Mouse (Mus musculus): ENCODE data around the gene Cstad. TPM values are rescaled to one million over a fixed set of nuclear protein-coding genes. Genes with fewer than 3 reads are reported as not detected.

Gene Cstad
- polyA plus RNA-seq, 1 experiment from 2014 or later: 2.1 TPM

GRCm38 (mm10) chr2:30578006-30578405 lies 16.8 kb upstream of the Cstad start:
- Histone ChIP-seq H3K9me3 (replicated peaks; ENCODE audit: low read length) (no peaks in the 10 kb centered on the region), H3K4me2 (ENCODE audit: low read length) (no peak overlapping the region), H3K27me3 (ENCODE audit: insufficient read depth, low read length) (no peaks in the 10 kb centered on the region), H3K4me3 (replicated peaks; ENCODE audit: low read depth, low read length) (no peak overlapping the region), H3K27ac (no peak overlapping the region), H3K4me1 (replicated peaks; ENCODE audit: insufficient read depth, low read length) (no peaks in the 10 kb centered on the region), H3K36me3 (ENCODE audit: insufficient read depth, low read length) (no peaks in the 10 kb centered on the region), H3K9ac (ENCODE audit: low read depth, low read length) (no peak overlapping the region)
- DNase-seq (ENCODE audit: low spot score) (no peak), ATAC-seq (replicated peaks; ENCODE audit: low FRiP score, low read depth) (no peak)
- no peak for TF ChIP-seq CTCF (IDR thresholded peaks at IDR 0.05; ENCODE audit: low read depth)
- 33% methylated on average over 2 of the region's 2 CpGs for WGBS

DNA sequence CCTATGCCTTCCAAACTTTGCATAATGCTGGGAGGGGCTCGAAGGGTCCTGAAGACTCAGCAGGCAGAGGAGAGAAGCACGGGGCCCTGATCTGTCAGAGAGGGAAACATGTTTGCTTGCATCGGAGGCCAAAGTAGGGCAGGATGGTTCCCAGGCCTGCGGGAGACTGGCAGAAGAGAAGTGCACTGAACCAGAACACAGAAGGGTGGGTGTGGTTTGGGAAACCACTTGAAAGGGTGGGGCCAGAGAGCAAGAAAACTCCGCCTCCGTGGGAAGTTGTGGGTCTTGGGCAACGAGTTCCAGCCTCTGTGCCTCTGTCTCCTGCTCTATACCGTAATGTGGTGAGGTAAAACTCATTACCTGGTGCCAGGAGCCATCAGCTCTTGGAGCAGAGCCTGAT lies 7.7 kb upstream of the Cstad start:
- DNase-seq (ENCODE audit: low spot score): peak; percentile 76
- Histone ChIP-seq H3K4me2 (ENCODE audit: low read length) (no peak overlapping the region), H3K4me3 (replicated peaks; ENCODE audit: low read depth, low read length) (no peak overlapping the region), H3K9ac (ENCODE audit: low read depth, low read length) (0 out of 2 replicates have a peak overlapping the region, but pooled peaks have one; percentile 28), H3K36me3 (ENCODE audit: insufficient read depth, low read length) (no peaks in the 10 kb centered on the region), H3K27ac (peak overlapping the region; percentile 47; the same call in 1 of the 2 replicates), H3K27me3 (ENCODE audit: insufficient read depth, low read length) (no peaks in the 10 kb centered on the region), H3K4me1 (replicated peaks; ENCODE audit: insufficient read depth, low read length) (peaks cover 12% of the 10 kb centered on the region), H3K9me3 (replicated peaks; ENCODE audit: low read length) (no peaks in the 10 kb centered on the region)
- WGBS: 23% methylated on average over 8 of the region's 8 CpGs
- TF ChIP-seq CTCF (IDR thresholded peaks at IDR 0.05; ENCODE audit: low read depth): no peak
- ATAC-seq (replicated peaks; ENCODE audit: low FRiP score, low read depth): peak; percentile 62

DNA sequence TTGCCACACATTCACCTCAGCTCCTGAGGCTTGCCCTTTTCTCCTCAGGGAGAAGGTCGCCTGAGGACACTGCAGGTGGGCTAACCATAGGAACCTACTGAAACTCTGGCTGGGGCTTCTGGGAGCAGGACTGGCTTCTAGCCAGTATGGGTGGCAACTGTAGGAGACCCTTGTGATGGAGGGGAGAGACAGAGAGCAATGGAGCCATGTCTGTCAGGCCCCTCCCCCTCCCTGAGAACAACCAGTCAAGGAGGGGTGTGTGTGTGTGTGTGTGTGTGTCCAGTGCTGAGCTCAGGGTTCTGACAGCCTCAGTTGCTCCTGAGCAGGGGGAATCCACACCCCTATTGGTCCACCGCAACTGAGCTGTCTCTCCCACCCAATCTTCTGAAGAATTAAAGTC lies 7.2 kb upstream of the Cstad start:
- H3K4me1 ChIP-seq (replicated peaks; ENCODE audit: insufficient read depth, low read length): peaks cover 12% of the 10 kb centered on the region
- WGBS: 72% methylated on average over 2 of the region's 2 CpGs
- H3K4me3 ChIP-seq (replicated peaks; ENCODE audit: low read depth, low read length): no peak overlapping the region
- no peak for ATAC-seq (replicated peaks; ENCODE audit: low FRiP score, low read depth)
- no peak for DNase-seq (ENCODE audit: low spot score)
- no peak for TF ChIP-seq CTCF (IDR thresholded peaks at IDR 0.05; ENCODE audit: low read depth)
- H3K27me3 ChIP-seq (ENCODE audit: insufficient read depth, low read length): no peaks in the 10 kb centered on the region
- H3K9ac ChIP-seq (ENCODE audit: low read depth, low read length): no peak overlapping the region
- no peak overlapping the region for H3K4me2 ChIP-seq (ENCODE audit: low read length)
- H3K36me3 ChIP-seq (ENCODE audit: insufficient read depth, low read length): no peaks in the 10 kb centered on the region
- H3K27ac ChIP-seq: no peak overlapping the region
- no peaks in the 10 kb centered on the region for H3K9me3 ChIP-seq (replicated peaks; ENCODE audit: low read length)

- Histone ChIP-seq H3K27me3 (ENCODE audit: insufficient read depth, low read length) (no peaks in the 10 kb centered on the region), H3K4me3 (replicated peaks; ENCODE audit: low read depth, low read length) (no peak overlapping the region), H3K4me1 (replicated peaks; ENCODE audit: insufficient read depth, low read length) (peaks cover 19% of the 10 kb centered on the region), H3K36me3 (ENCODE audit: insufficient read depth, low read length) (no peaks in the 10 kb centered on the region), H3K4me2 (ENCODE audit: low read length) (no peak overlapping the region), H3K27ac (peak overlapping the region; percentile 22; the same call in 1 of the 2 replicates), H3K9ac (ENCODE audit: low read depth, low read length) (no peak overlapping the region), H3K9me3 (replicated peaks; ENCODE audit: low read length) (no peaks in the 10 kb centered on the region)
- ATAC-seq (replicated peaks; ENCODE audit: low FRiP score, low read depth) (no peak), DNase-seq (ENCODE audit: low spot score) (peak; percentile 54)
- WGBS: 65% methylated on average over 4 of the region's 4 CpGs
- TF ChIP-seq CTCF (IDR thresholded peaks at IDR 0.05; ENCODE audit: low read depth): no peak
Measured at GRCm38 (mm10) chr2:30588985-30589511, 5.8 kb upstream of the Cstad start.

- Histone ChIP-seq H3K27ac (no peak overlapping the region), H3K9me3 (replicated peaks; ENCODE audit: low read length) (no peaks in the 10 kb centered on the region), H3K27me3 (ENCODE audit: insufficient read depth, low read length) (no peaks in the 10 kb centered on the region), H3K36me3 (ENCODE audit: insufficient read depth, low read length) (no peaks in the 10 kb centered on the region), H3K4me3 (replicated peaks; ENCODE audit: low read depth, low read length) (no peak overlapping the region), H3K4me1 (replicated peaks; ENCODE audit: insufficient read depth, low read length) (peaks cover 24% of the 10 kb centered on the region), H3K4me2 (ENCODE audit: low read length) (no peak overlapping the region), H3K9ac (ENCODE audit: low read depth, low read length) (no peak overlapping the region)
- DNase-seq (ENCODE audit: low spot score) (no peak), ATAC-seq (replicated peaks; ENCODE audit: low FRiP score, low read depth) (no peak)
- 68% methylated on average over 4 of the region's 4 CpGs for WGBS
- no peak for TF ChIP-seq CTCF (IDR thresholded peaks at IDR 0.05; ENCODE audit: low read depth)
Measured at GRCm38 (mm10) chr2:30589781-30590180, 5.1 kb upstream of the Cstad start.

DNA sequence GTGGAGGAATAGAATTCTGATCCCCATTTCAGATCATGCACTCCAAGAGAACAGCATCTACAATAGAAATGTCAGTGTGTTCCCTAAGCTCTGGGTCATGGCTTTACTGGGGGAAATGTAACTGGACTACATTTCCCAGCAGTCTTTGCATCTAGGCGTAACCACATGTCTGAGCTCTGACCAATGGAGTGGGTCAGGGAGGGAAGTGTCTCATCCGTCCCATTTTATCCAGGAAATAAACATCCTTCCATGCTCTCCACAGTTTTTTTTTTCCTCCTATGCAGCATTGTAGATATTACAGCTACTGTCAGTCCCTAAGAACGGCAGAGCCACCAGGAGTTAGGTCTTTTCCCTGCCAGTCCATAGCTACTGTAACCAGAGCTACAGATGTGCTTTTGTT lies 3.9 kb upstream of the Cstad start:
- Histone ChIP-seq H3K4me3 (replicated peaks; ENCODE audit: low read depth, low read length) (no peak overlapping the region), H3K9me3 (replicated peaks; ENCODE audit: low read length) (no peaks in the 10 kb centered on the region), H3K27me3 (ENCODE audit: insufficient read depth, low read length) (no peaks in the 10 kb centered on the region), H3K4me1 (replicated peaks; ENCODE audit: insufficient read depth, low read length) (peaks cover 24% of the 10 kb centered on the region), H3K9ac (ENCODE audit: low read depth, low read length) (no peak overlapping the region), H3K27ac (peak overlapping the region; percentile 75), H3K36me3 (ENCODE audit: insufficient read depth, low read length) (no peaks in the 10 kb centered on the region), H3K4me2 (ENCODE audit: low read length) (peak overlapping the region; percentile 33; the same call in 1 of the 2 replicates)
- peak; percentile 50; the same call in 1 of the 2 replicates for ATAC-seq (replicated peaks; ENCODE audit: low FRiP score, low read depth)
- TF ChIP-seq CTCF (IDR thresholded peaks at IDR 0.05; ENCODE audit: low read depth): no peak
- 7% methylated on average over 3 of the region's 3 CpGs for WGBS
- peak; percentile 95 for DNase-seq (ENCODE audit: low spot score)

- 67% methylated on average over 6 of the region's 6 CpGs for WGBS
- Histone ChIP-seq H3K27me3 (ENCODE audit: insufficient read depth, low read length) (no peaks in the 10 kb centered on the region), H3K9me3 (replicated peaks; ENCODE audit: low read length) (no peaks in the 10 kb centered on the region), H3K4me2 (ENCODE audit: low read length) (no peak overlapping the region), H3K4me3 (replicated peaks; ENCODE audit: low read depth, low read length) (no peak overlapping the region), H3K4me1 (replicated peaks; ENCODE audit: insufficient read depth, low read length) (peaks cover 16% of the 10 kb centered on the region), H3K36me3 (ENCODE audit: insufficient read depth, low read length) (no peaks in the 10 kb centered on the region), H3K9ac (ENCODE audit: low read depth, low read length) (no peak overlapping the region), H3K27ac (no peak overlapping the region)
- ATAC-seq (replicated peaks; ENCODE audit: low FRiP score, low read depth): no peak
- no peak for DNase-seq (ENCODE audit: low spot score)
- no peak for TF ChIP-seq CTCF (IDR thresholded peaks at IDR 0.05; ENCODE audit: low read depth)
Measured at GRCm38 (mm10) chr2:30592391-30592790, 2.4 kb upstream of the Cstad start.

Data from kidney, postnatal 0 days (tissue).